Mouse (Mus musculus): ENCODE data around the gene Cabp4.
"Not testable (repeated sequence)": the region's sequence is repeated elsewhere in the genome, so short reads cannot be mapped to it uniquely, and the experiment has no call there.

Cabp4 gene

DNA sequence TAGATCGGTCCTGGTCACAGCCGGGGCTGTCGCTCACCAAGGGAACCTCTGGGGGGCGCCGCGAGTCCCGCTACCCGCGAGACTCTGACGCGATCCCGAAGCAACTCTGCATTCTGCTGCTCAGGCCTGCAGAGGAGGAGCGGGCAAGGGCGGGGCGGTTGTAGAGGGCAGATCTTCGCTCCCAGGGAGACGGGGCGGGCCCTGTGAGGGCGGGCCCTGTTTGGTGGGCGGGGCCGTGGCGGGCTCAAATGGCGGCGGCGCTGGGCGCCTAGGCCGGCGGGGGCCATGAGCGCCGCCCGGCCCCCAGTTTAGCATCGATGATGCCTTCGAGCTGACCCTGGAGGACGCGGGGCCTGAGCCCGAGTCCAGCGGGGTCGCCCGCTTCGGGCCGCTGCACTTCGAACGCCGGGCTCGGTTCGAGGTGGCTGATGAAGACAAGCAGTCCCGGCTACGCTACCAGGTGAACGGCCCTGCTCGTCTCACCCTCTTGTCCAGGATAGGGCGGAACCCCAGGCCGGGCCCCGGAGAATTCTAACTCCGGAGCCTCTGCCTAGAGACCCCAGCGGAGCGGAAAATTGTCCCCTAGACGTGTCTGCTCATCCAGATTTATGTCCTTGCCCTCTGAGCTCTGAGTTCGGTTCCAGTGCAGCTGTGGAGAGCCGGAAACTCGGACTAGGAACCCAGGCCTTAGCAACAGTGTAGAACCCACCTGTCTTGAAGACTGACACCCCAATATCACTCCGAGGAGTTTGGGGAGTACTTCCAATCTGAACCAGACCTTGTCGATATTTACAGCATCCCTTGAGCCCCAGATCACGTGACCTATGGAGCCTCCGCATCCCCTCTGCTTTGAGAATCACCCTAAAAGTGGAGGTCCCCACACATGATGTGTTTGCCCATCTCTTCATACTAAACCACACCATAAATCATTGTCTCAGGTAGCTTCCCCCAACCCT, 17.8 kb downstream of the Cabp4 start, which contains the start of gene Aip:
Gene Aip, minus strand, starts transcription at position 118 of the 956 bp plus-strand sequence.
- peak; percentile 97 for DNase-seq (ENCODE audit: extremely low spot score, low spot score)

DNA sequence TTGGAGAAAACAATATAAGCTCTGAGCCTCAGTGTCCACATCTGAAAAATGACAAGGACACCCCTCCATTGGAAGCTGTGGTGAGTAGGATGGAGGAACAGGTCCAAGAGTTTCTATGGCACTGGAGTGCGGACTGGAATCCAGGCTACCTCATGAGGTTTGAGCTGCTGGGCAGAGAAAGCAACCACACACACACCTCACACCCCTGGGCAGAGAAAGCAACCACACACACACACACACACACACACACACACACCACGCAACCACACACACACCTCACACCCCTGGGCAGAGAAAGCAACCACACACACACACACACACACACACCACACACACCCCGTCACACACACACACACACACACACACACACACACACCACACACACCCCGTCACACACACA, 18.6 kb downstream of the Cabp4 start:
- not testable (repeated sequence) for DNase-seq (ENCODE audit: extremely low spot score, low spot score)

DNA sequence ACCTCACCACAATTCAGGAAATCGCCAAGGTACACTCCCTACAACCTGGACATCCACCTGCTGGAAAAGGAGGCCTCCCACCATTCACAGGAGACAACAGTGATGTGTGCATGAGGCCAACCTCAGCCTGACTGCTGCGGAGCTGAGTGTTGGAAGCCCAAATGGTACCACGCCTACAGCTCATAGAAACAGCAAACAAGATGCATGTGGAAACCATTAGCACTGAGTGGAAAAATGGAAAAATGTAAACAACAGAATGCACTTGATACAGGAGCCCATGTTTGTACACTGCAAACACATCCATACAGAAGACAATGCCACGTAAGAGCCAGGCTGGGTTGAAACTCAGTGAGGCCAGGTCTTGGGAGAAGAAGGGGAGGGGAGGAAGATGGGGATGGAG, 19.4 kb downstream of the Cabp4 start:
- no peak for DNase-seq (ENCODE audit: extremely low spot score, low spot score)

DNA sequence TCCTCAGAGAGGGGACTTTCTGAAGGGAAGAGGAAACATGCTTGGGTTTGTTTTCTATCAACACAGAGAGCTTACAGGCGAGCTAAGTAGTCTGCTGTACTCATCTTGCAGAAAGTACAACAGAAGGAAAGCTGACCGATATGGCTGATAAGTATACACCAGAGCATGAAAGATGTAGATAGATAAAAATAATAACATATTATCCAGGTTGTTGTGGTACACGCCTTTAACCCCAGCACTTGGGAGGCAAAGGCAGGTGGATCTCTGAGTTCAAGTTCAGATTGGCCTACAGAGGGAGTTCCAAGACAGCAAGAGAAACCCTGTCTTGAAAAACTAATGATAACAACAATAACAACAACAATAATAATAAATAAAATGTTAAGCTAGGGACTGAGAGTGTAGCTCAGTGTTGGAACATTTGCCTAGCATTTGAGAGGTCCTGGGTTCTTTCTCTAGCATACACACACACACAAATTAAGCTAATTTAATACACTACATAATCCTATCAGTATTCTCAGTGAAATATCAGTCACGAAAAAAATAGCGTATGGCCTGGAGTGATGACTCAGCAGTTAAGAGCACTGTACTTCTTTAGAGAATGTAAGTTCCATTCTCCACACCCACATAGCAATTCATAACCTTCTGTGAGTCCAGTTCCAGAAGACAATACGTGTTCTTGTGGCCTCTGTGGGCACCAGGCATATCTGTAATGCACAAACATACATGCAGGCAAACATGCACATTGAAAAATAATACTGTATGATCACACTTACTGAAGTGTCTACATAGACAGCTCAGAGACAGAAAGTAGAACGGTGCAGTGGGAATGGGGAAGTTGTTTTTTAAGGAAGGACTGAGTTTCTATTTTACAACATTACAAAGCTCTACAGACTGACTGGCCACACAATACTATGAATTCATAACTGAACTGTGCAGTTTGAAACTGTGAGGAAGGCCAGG, 21.1 kb downstream of the Cabp4 start:
- no peak for DNase-seq (ENCODE audit: extremely low spot score, low spot score)

DNA sequence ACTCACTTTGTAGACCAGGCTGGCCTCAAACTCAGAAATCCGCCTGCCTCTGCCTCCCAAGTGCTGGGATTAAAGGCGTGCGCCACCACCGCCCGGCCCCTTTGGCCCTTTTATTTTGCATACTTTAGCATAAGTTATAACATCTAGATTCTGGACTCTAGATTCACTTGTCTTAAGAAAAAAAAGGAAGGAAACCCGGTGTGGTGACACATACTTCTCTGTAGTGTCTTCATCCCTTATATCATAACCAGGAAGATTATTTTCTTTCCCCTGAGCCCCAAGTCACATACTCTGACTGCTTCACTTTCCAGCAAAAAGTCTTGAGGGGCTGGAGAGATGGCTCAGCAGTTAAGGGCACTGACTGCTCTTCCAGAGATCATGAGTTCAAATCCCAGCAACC, 21.9 kb downstream of the Cabp4 start:
- not testable (repeated sequence) for DNase-seq (ENCODE audit: extremely low spot score, low spot score)

DNA sequence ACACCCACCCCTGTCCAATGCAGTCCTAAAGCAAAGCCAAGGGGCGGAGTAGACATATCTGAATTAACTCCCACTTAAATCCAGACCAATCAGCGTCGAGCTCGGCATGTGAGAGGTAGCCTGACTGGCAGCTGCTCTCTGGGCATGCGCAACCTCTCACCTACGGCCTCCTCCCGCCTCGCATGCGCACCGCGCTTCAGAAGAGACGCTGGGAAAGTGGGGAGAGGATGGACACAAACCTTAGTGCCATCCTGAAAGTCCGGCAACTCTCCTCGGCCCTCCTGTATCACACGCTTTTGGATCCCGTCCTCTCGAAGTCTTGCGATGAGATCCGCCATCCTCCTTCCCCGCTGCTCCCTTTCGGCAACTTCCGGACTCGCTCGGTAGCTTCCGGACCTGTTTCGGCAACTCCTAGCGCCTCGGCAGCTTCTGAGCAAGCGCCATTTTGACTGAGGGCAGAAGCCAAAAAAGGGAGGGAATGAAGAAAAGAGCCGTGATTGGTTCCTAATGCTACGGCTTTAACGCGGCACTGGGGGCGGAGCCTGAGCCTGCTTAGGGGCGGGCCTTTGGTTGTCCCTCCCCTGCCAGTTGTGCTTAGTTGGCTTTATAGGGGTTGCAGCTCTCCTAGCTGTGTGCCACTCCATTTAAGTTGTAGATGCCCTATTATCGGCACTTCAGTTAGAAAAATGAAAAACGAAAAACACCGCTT, 22.6 kb downstream of the Cabp4 start:
- DNase-seq (ENCODE audit: extremely low spot score, low spot score) = peak; percentile 96

DNA sequence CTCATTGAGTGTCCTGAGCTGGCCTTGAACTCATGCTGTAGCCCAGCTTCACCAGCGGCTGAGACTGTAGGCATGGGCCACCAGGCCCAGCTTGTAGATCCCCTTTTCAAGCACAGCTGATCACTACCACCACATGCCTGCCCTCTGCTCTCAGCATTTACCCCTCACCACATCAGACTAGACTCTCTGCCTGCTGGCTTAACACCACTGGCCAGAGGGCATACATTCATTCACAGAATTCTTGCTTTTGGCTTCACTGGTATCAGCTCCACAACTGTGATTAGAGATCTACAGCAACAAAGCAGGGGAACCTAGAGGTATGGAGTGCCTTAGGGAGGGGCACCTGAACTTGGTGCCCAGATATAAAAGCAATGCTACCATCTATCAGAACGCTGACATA, 23.3 kb downstream of the Cabp4 start:
- no peak for DNase-seq (ENCODE audit: extremely low spot score, low spot score)

DNA sequence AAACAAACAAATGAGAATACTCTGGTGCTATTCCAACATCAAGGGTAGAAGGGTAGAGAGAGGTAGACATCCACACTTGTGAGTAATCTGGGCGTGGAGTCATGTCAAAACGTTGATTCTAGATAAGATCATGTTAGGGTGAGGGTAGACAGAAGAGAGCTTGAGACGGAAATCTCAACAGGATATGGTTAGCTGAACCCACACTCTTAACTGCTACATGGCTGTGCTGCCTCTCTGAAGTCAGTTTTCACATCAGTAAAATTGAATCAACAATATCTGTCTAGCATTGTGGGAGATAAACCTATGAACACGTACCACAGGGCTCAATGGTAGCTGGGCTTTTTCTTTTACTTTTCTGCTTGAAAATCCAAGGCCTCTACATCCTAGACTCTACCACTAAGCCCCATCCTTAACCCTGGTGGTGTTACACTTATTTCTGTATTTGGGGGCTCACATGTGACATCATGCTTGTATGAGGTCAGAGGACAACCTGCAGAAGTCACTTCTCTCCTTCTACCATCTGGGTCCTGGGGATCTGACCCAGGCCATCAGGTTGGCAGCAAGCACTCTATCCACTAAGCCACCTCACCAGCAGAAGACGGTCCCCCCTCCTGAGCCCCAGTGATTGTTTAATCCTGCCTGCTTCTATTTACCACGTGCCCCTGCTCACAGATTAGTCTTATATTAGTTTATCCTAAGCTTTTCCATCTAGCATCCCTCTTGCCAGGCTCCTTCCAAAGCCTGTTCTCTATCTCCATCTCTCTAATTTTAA, 23.9 kb downstream of the Cabp4 start:
- no peak for DNase-seq (ENCODE audit: extremely low spot score, low spot score)

DNA sequence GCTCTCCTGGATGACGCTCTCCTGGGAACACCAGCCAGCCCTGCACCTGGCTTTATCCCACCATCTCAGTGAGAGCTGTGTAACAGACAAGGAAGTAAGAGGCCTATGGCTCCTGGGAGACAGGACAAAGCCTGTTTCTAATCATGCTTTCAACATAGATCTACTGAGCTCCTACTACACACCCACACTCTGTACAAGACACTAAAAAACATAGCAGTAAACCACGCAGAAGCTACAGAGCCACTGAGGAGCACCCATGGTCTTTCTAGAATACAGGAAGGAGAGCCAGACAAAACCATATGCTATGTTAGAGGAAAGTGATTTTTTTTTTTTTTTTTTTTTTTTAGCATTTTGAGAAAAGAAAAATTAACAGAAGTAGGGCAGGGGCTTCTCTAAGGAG, 25.5 kb downstream of the Cabp4 start:
- no peak for DNase-seq (ENCODE audit: extremely low spot score, low spot score)

DNA sequence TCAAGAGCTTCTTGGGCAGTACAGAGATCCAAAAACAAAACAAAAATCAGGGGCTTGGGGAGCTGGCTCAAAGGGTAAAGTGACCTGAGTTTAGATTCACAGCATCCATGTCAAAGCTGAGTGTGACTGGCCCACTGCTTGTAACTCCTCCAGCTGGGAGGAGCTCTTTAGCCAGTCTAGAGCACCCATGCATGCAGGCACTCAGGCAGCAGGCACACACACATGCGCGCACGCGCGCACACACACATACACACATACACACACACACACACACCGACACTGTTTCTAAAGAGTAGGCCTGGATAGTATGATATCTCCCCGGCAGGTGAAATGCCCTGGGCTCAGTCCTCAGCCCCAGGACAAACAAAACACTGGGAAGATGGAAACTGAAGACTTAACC, 26.8 kb downstream of the Cabp4 start:
- DNase-seq (ENCODE audit: extremely low spot score, low spot score) = no peak

DNA sequence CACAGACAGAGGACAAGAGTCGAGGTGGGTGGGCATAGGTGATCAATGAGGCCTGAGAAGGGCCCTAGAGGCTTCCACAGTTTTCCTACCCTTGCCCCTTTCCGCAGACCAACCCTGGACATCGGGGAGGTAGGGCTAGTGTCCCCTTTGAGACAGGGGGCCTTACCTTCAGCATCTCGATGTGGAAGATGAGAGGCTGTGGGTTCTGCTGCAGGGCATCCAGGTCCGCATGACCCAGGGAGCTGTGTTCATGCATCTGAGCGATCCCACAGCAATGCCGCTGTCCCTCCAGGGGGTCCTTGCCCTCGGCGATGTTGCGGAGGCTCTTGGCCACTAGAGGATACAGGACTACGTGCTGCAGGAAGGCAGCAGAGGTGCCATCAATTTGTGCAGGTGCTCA, 28.0 kb downstream of the Cabp4 start:
- DNase-seq (ENCODE audit: extremely low spot score, low spot score) = no peak

DNA sequence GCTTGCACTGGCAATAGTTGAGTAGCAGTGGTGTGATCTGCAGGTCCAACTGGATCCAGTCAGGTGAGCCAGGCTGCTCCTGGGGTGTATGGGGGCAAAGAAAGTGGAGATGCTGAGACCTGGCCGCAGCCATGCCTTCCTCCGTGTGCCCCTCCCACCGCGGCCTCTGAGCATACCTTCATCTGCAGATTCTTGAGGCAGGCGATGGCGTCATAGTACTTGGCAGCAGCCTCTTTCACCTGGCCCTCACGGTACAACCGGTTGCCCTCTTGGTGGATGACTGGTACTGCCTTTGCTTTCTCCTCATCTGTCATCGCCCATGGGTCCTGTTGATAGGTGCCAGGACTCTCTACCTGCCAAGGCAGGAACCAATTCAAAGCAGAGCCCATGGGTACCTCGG, 28.7 kb downstream of the Cabp4 start:
- DNase-seq (ENCODE audit: extremely low spot score, low spot score) = no peak

DNA sequence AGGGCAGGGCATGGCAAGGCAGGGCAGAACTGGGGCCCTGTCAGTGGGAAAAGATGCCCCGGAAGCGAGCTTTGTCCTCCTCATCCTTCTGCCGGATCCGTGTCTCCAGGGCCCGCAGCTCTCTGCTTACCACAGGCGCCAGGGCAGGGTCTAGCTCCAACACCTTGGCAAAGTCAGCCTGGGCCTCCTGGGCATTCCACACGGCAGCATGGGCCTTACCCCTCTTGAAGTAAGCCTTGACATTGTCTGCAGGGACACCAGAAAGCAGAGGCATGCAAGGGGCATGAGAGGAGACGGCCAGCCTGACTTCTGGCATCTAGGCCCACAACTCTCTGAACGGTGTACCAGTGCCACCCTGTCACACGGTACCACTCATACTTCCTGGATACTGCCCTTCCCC, 29.3 kb downstream of the Cabp4 start:
- DNase-seq (ENCODE audit: extremely low spot score, low spot score) = no peak

DNA sequence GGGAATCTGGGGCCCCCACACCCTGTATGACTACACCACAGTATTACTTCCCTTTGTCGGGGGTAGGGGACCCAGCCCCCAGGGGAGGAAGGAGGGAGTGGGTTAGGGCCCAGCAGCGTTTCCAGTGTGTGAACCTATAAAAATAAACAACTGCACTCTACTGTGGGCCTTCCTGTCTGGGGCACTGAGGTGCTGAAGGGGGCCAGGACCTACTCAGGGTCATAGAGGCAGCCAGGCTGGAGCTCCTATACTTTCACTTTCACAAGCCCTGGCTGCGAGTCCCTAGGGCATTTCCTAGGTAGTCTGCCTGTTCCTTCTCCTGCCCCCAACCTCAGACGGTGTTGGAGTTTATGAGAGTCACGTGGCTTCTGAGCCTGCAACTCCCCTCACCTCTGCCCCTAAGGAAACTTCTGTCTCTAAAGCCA, 30.0 kb downstream of the Cabp4 start:
- DNase-seq (ENCODE audit: extremely low spot score, low spot score) = no peak

DNA sequence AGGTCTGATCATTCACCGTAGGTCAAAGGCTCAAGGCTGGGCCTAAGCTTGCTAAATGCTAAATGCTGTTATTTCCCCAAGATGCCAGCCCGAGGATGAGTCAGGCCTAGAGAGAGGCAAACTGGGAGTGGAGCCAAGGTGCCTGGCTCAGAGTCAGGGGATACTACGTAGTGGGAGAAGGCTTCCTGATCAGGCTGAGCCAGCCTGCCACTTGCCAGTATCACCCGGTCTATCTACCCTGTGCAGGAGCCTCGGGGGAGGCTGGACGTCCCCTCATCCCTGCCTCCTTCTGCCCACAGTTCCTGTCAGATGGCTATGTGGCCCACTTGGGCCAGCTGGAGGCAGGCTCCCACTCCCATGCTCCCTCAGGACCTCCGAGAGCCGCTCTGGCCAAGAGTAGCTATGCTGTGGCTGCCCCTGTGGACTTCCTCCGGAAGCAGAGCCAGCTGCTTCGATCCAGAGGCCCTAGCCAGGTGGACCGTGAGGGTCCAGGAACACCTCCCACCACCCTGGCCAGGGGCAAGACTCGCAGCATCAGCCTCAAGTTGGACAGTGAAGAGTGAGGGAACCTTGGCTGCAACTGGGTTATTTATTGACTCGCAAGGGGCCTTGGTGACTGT, 30.5 kb downstream of the Cabp4 start:
- no peak for DNase-seq (ENCODE audit: extremely low spot score, low spot score)

DNA sequence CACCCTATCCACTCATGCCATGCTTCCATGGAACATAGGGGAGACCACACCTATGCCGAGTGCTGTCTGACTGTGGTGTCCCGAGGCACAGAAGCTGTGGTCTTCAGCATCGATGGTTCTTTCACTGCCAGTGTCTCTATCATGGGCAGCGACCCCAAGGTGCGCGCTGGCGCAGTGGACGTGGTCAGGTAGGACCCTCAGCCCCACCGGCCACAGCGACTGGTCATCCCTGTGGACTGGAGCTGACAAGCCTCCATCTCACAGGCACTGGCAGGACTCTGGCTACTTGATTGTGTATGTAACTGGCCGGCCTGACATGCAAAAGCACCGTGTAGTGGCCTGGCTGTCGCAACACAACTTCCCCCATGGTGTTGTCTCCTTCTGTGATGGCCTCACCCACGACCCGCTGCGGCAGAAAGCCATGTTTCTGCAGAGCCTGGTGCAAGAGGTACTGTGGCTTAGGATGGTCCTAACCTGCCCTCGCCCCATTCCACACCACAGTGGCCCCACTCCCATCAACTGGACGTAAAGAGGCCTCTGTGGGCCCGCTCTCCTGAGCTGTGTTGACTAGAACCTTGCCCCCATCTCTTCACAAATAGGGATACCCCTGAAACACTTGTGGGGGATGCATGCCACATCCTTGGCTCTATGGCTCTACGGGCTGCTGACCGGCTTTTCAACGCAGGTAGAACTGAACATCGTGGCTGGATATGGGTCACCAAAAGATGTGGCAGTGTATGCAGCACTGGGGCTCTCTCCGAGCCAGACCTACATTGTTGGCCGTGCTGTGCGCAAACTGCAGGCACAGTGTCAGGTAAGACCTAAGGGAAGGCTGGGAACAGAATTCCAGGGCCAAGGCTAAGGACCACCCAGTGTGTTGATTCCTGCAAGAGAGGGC, 31.5 kb downstream of the Cabp4 start:
- no peak for DNase-seq (ENCODE audit: extremely low spot score, low spot score)

DNA sequence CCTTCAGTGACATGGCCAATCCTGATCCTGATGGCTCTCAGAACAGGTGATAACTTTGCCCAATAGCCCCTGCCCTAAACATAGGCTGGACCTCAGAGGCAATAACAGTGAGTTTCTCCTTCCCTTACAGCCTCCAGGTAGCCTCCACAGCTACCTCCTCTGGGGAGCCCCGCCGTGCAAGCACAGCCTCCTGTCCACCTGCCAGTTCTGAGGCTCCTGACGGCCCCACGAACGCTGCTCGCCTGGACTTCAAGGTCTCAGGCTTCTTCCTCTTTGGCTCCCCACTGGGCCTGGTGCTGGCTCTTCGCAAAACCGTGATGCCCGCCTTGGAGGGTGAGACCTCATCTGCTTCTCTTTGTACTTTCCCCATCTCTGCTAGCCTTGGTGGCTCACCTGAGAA, 35.3 kb downstream of the Cabp4 start:
- no peak for DNase-seq (ENCODE audit: extremely low spot score, low spot score)

DNA sequence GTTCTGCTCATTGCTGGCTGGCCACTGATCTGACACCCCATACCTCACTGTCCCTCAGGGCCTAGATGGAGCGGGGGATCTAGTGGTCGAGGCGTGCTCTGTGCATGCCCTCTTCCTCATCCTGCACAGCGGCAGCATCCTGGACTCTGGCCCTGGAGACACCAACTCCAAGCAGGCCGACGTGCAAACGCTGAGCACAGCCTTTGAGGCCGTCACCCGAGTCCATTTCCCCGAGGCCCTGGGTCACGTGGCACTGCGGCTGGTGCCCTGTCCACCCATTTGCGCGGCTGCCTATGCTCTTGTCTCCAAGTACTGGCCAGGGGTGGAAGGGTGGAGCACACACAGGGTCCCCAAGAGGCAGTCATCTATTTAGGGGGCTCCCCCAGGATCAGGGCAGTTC, 37.2 kb downstream of the Cabp4 start:
- DNase-seq (ENCODE audit: extremely low spot score, low spot score) = no peak

DNA sequence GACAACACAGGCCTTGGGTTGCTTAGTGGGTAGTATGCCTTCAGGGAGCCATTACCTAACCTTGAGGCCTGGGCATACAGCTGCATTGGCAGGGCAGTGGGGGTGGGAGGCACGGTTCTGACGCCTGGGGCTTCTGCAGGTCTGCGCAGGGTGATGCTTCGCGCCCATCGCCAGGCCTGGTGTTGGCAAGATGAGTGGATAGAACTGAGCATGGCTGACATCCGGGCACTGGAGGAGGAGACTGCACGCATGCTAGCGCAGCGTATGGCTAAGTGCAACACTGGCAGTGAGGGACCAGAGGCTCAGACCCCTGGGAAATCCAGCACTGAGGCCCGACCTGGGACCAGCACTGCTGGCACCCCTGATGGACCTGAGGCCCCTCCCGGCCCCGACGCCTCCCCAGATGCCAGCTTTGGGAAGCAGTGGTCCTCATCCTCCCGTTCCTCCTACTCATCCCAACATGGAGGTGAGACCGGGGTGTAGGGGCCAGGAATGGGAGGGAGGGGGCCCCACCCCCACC, 39.1 kb downstream of the Cabp4 start:
- no peak for DNase-seq (ENCODE audit: extremely low spot score, low spot score)
